Mouse (Mus musculus) 3T3-L1 (cell line): ENCODE measurements around the gene Gpsm2.

Source experiments
- DNase-seq: peaks from one replicate; pipeline ENCODE4 v3.0.0-alpha.2; 2015; ENCODE audit warnings: low read depth, low spot score

Gene Gpsm2

GRCm38 (mm10) chr3:108722036-108722872 lies at the start of gene Gpsm2:
Gpsm2 (minus strand) TSS chr3:108722309.
- peak; percentile 97 for DNase-seq

GRCm38 (mm10) chr3:108770725-108771368 lies 48.7 kb upstream of the Gpsm2 start:
- peak; percentile 97 for DNase-seq

GRCm38 (mm10) chr3:108769547-108769946 lies 47.4 kb upstream of the Gpsm2 start:
- DNase-seq: peak; percentile 67

GRCm38 (mm10) chr3:108767416-108767815 lies 45.3 kb upstream of the Gpsm2 start:
- peak; percentile 97 for DNase-seq

- no peak for DNase-seq
These were observed 44.8 kb upstream of the Gpsm2 start for GRCm38 (mm10) chr3:108766943-108767342.

- no peak for DNase-seq
These were observed 43.4 kb upstream of the Gpsm2 start for GRCm38 (mm10) chr3:108765476-108765875.

GRCm38 (mm10) chr3:108764976-108765375 lies 42.9 kb upstream of the Gpsm2 start:
- DNase-seq: no peak

- DNase-seq: peak; percentile 60
These were observed 41.6 kb upstream of the Gpsm2 start for GRCm38 (mm10) chr3:108763691-108764090.

GRCm38 (mm10) chr3:108762597-108763111 lies 40.5 kb upstream of the Gpsm2 start:
- DNase-seq: peak; percentile 84

- DNase-seq: peak; percentile 81
These were observed 37.7 kb upstream of the Gpsm2 start for GRCm38 (mm10) chr3:108759566-108760420.

- no peak for DNase-seq
These were observed 35.5 kb upstream of the Gpsm2 start for GRCm38 (mm10) chr3:108757570-108757969.

GRCm38 (mm10) chr3:108756131-108756530 lies 34.0 kb upstream of the Gpsm2 start:
- no peak for DNase-seq

GRCm38 (mm10) chr3:108755542-108755941 lies 33.4 kb upstream of the Gpsm2 start:
- DNase-seq: no peak

GRCm38 (mm10) chr3:108754541-108754940 lies 32.4 kb upstream of the Gpsm2 start:
- DNase-seq: no peak

GRCm38 (mm10) chr3:108751691-108752090 lies 29.6 kb upstream of the Gpsm2 start:
- no peak for DNase-seq

- DNase-seq: peak; percentile 61
These were observed 29.0 kb upstream of the Gpsm2 start for GRCm38 (mm10) chr3:108751061-108751460.

- no peak for DNase-seq
These were observed 22.0 kb upstream of the Gpsm2 start for GRCm38 (mm10) chr3:108744060-108744459.

- DNase-seq: no peak
These were observed 17.1 kb upstream of the Gpsm2 start, which contains the start of gene Aknad1 for GRCm38 (mm10) chr3:108739045-108739708. Aknad1 (plus strand) TSS chr3:108739658.

- DNase-seq: no peak
These were observed 15.7 kb upstream of the Gpsm2 start for GRCm38 (mm10) chr3:108737761-108738160.

GRCm38 (mm10) chr3:108730316-108730715 lies 8.2 kb upstream of the Gpsm2 start:
- no peak for DNase-seq

- no peak for DNase-seq
These were observed 5.7 kb upstream of the Gpsm2 start for GRCm38 (mm10) chr3:108727776-108728175.
